Mouse (Mus musculus): ENCODE measurements at regions not wholly inside any gene's neighbourhood (a gene's known extent, or its start where the extent isn't known, plus 50 kb on each side); places are given as distances from the start of the nearest gene placed in this dataset.

- Histone ChIP-seq H3K9ac (ENCODE audit: low read depth, low read length) (no peak overlapping the region), H3K27me3 (ENCODE audit: control insufficient read depth, insufficient read depth, low read length) (no peaks in the 10 kb centered on the region), H3K4me1 (ENCODE audit: control insufficient read depth, insufficient read depth, low read length) (no peaks in the 10 kb centered on the region), H3K27ac (ENCODE audit: low read depth, low read length) (no peak overlapping the region), H3K4me3 (ENCODE audit: low read length) (no peak overlapping the region), H3K9me3 (ENCODE audit: control insufficient read depth, low read length) (no peaks in the 10 kb centered on the region), H3K36me3 (ENCODE audit: control insufficient read depth, insufficient read depth, low read length) (no peaks in the 10 kb centered on the region), H3K4me2 (replicated peaks; ENCODE audit: low read depth, low read length) (no peak overlapping the region)
- ATAC-seq (ENCODE audit: low FRiP score, low TSS enrichment), result no peak
- 92% methylated on average over 7 of the region's 7 CpGs for WGBS
Measured at GRCm38 (mm10) chr15:41380429-41380828, 1246.3 kb downstream of the 9330182O14Rik start.

DNA sequence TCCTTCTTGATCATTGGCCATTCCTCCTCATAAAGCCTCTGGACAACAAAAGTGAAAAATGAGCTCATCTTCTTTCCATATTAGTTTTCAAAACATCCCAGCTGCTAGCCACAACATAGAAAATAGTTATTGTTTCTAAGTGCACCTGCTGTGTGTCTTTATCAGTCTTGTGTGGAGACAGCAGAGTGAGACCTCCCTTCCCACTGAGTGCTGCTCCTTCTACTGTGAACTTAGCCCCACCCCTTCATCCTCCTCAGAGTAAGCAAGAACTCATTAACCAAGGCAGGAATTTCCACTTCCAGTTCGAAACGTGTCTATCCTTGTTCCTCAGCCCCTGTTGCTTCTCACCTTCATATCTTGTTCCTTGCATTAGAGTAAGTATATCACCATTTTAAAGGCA lies 1256.5 kb downstream of the 9330182O14Rik start:
- no peak overlapping the region for H3K4me2 ChIP-seq (replicated peaks; ENCODE audit: low read depth, low read length)
- no peak overlapping the region for H3K27ac ChIP-seq (ENCODE audit: low read depth, low read length)
- 27% methylated on average over 2 of the region's 2 CpGs for WGBS
- H3K27me3 ChIP-seq (ENCODE audit: control insufficient read depth, insufficient read depth, low read length), result no peaks in the 10 kb centered on the region
- H3K4me1 ChIP-seq (ENCODE audit: control insufficient read depth, insufficient read depth, low read length), result no peaks in the 10 kb centered on the region
- ATAC-seq (ENCODE audit: low FRiP score, low TSS enrichment), result no peak; the same call in 1 of the 2 replicates
- no peaks in the 10 kb centered on the region for H3K36me3 ChIP-seq (ENCODE audit: control insufficient read depth, insufficient read depth, low read length)
- H3K9ac ChIP-seq (ENCODE audit: low read depth, low read length), result no peak overlapping the region
- no peaks in the 10 kb centered on the region for H3K9me3 ChIP-seq (ENCODE audit: control insufficient read depth, low read length)
- no peak overlapping the region for H3K4me3 ChIP-seq (ENCODE audit: low read length)
